Mouse (Mus musculus) liver, adult 2 months (tissue): ENCODE data around the gene Pmm1. TPM values are rescaled to one million over a fixed set of nuclear protein-coding genes. Genes with fewer than 3 reads are reported as not detected.

Experiments used
- DNase-seq: peaks from one replicate; pipeline ENCODE4 v3.0.0-alpha.2; 2011; ENCODE audit warnings: low read depth, low spot score; ENCODE audit errors: extremely low read depth
- H3K27ac ChIP-seq: fragments of 200-500 bp; replicated peaks from 2 replicates; pipeline ENCODE4 v1.5.1; 2012; ENCODE audit warnings: low read depth, mild to moderate bottlenecking, control low read depth, inconsistent platforms, low read length; ENCODE audit not compliant: insufficient read depth
- H3K27me3 ChIP-seq: fragments of 200-500 bp; 2 replicates; pipeline ENCODE4 v1.6.1; 2012; ENCODE audit warnings: mild to moderate bottlenecking, moderate library complexity, low read length, inconsistent platforms; ENCODE audit not compliant: control insufficient read depth, insufficient read depth
- H3K36me3 ChIP-seq: fragments of 200-500 bp; 2 replicates; pipeline ENCODE4 v1.6.1; 2012; ENCODE audit warnings: low read length, inconsistent platforms; ENCODE audit not compliant: control insufficient read depth, insufficient read depth
- H3K4me1 ChIP-seq: fragments of 200-500 bp; 2 replicates; pipeline ENCODE4 v1.6.1; 2011; ENCODE audit warnings: low read length; ENCODE audit not compliant: control insufficient read depth, insufficient read depth
- H3K4me3 ChIP-seq: fragments of 200-500 bp; 2 replicates; pipeline ENCODE4 v1.5.1; 2011; ENCODE audit warnings: low read depth, mild to moderate bottlenecking, control low read depth, low read length, moderate library complexity; ENCODE audit not compliant: insufficient read depth
- H3K79me2 ChIP-seq: fragments of 200-500 bp; 2 replicates; pipeline ENCODE4 v1.6.1; 2012; ENCODE audit warnings: inconsistent platforms, mild to moderate bottlenecking, low read length, moderate library complexity; ENCODE audit not compliant: control insufficient read depth, insufficient read depth
- H3K9ac ChIP-seq: fragments of 200-500 bp; 2 replicates; pipeline ENCODE4 v1.6.1; 2012; ENCODE audit warnings: low read depth, mild to moderate bottlenecking, control low read depth, inconsistent platforms, low read length
- CTCF ChIP-seq: fragments of 200-500 bp; IDR thresholded peaks from 2 replicates; pipeline ENCODE4 v1.5.1; 2011; ENCODE audit warnings: low read depth, low read length, control low read depth
- POLR2A ChIP-seq: fragments of 200-500 bp; IDR thresholded peaks from 2 replicates; pipeline ENCODE4 v1.6.1; 2011; ENCODE audit warnings: low read length, control low read depth; ENCODE audit not compliant: insufficient read depth; ENCODE audit errors: extremely low read depth
- WGBS: fragments of 180-500 bp; shearing (Covaris S2); methylation state at CpG from one replicate; pipeline ENCODE4 v1.1.7; 2018; 5-methylcytosine and 5-hydroxymethylcytosine counted together
- polyA plus RNA-seq: library from polyadenylated mRNA; depleted of rRNA; stranded (reverse); fragments of >200 nt; gene quantifications from 2 replicates; pipeline ENCODE4 v1.2.3, GENCODE M21; 2012
- total RNA-seq: library from RNA; depleted of rRNA; stranded (reverse); fragments of >200 nt; gene quantifications from 2 replicates; pipeline ENCODE4 v1.2.3, GENCODE M21; 2014

The Pmm1 gene
- total and polyA plus RNA-seq, 2 experiments = 3.7 to 4.9 TPM

GRCm38 (mm10) chr15:81928277-81928676 lies 32.5 kb downstream of the Pmm1 start:
- Histone ChIP-seq H3K27ac (peak overlapping the region; percentile 69), H3K27me3 (no peaks in the 10 kb centered on the region), H3K9ac (peak overlapping the region; percentile 4; the same call in 1 of the 2 replicates), H3K79me2 (peaks cover 2% of the 10 kb centered on the region; the same call in 1 of the 2 replicates), H3K4me3 (no peak overlapping the region), H3K36me3 (no peaks in the 10 kb centered on the region), H3K4me1 (peaks cover 9% of the 10 kb centered on the region; the same call in 1 of the 2 replicates)
- TF ChIP-seq POLR2A = no peak
- no peak for TF ChIP-seq CTCF
- peak; percentile 75 for DNase-seq
- WGBS = 7% methylated on average over 11 of the region's 11 CpGs

- Histone ChIP-seq H3K4me1 (peaks cover 9% of the 10 kb centered on the region; the same call in 1 of the 2 replicates), H3K9ac (no peak overlapping the region), H3K4me3 (no peak overlapping the region), H3K27ac (peak overlapping the region; percentile 8; the same call in 1 of the 2 replicates), H3K79me2 (peaks cover 2% of the 10 kb centered on the region; the same call in 1 of the 2 replicates), H3K27me3 (no peaks in the 10 kb centered on the region), H3K36me3 (no peaks in the 10 kb centered on the region)
- peak; percentile 91 for DNase-seq
- TF ChIP-seq POLR2A (no peak), CTCF (0 out of 2 replicates have a peak, but pooled peaks have one; percentile 8)
- 12% methylated on average over 4 of the region's 4 CpGs for WGBS
These were observed 33.0 kb downstream of the Pmm1 start for GRCm38 (mm10) chr15:81927741-81928140.

GRCm38 (mm10) chr15:81926446-81926822 lies 34.3 kb downstream of the Pmm1 start:
- WGBS = 47% methylated on average over 9 of the region's 9 CpGs
- Histone ChIP-seq H3K36me3 (no peaks in the 10 kb centered on the region), H3K27ac (no peak overlapping the region), H3K79me2 (peaks cover 2% of the 10 kb centered on the region; the same call in 1 of the 2 replicates), H3K4me3 (no peak overlapping the region), H3K27me3 (no peaks in the 10 kb centered on the region), H3K4me1 (peaks cover 9% of the 10 kb centered on the region; the same call in 1 of the 2 replicates), H3K9ac (no peak overlapping the region)
- DNase-seq = no peak
- TF ChIP-seq CTCF = no peak
- TF ChIP-seq POLR2A = no peak

DNA sequence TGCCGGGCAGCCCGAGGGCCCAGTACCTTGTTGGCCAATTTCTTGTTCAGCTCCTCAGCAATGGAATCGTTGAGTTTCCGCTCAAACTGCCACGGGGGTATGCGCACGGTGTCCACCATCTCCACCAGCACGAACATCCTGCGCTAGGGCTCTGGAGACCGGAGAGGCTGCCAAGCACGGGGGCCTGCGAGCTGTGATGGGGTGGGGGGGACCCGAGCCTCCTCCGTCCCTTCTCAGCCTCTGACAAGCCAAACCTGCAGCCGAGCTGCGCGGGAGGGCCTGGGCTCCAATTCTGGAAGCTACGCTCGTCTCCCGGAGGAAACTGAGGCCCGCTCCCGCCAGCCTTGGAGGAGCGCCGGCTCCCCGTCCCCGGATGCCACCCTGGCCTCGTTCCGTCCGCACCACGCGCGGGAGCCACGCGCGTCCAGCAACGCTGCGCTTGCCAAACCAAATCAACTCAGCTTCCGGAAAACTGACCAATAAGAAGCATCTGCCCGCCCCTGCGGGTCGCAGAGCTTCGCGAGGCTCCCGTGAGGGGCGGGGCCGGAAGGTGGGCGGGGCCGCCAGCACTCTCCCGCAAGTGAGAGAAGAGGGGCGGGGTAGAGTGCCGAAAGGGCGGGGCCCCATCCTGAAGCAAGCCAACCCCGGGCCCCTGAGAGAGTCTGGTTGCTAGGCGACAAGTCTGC lies 34.8 kb downstream of the Pmm1 start, which contains the start of gene Polr3h:
Gene Polr3h, minus strand, starts transcription at position 481 of the 686 bp plus-strand sequence.
- Histone ChIP-seq H3K9ac (peak within 1 kb of the TSS; percentile 54), H3K27ac (no peak within 1 kb of the TSS), H3K36me3 (no peaks in the 10 kb centered on the region), H3K4me3 (peak within 1 kb of the TSS; percentile 66), H3K27me3 (no peaks in the 10 kb centered on the region), H3K4me1 (peaks cover 9% of the 10 kb centered on the region; the same call in 1 of the 2 replicates), H3K79me2 (peaks cover 2% of the 10 kb centered on the region; the same call in 1 of the 2 replicates)
- 1% methylated on average over 54 of the region's 54 CpGs for WGBS
- TF ChIP-seq POLR2A (no peak), CTCF (no peak)
- peak; percentile 84 for DNase-seq

- H3K4me3 ChIP-seq = no peak overlapping the region
- H3K9ac ChIP-seq = no peak overlapping the region
- no peak overlapping the region for H3K27ac ChIP-seq
These were observed 35.8 kb downstream of the Pmm1 start for GRCm38 (mm10) chr15:81924933-81925332.

More at GRCm38 (mm10) chr15:81924933-81925332, 35.8 kb downstream of the Pmm1 start:
- H3K79me2 ChIP-seq = peaks cover 2% of the 10 kb centered on the region; the same call in 1 of the 2 replicates
- H3K27me3 ChIP-seq = no peaks in the 10 kb centered on the region
- DNase-seq = no peak
- WGBS = 93% methylated on average over 11 of the region's 11 CpGs
- peaks cover 9% of the 10 kb centered on the region; the same call in 1 of the 2 replicates for H3K4me1 ChIP-seq
- H3K36me3 ChIP-seq = no peaks in the 10 kb centered on the region
- TF ChIP-seq CTCF (no peak), POLR2A (no peak)
